ENCODE assay signal across 32 mouse cellular contexts in genomic region chr17:73934281-73934680, GRCm38 (mm10). TPM values are rescaled to one million over a fixed set of nuclear protein-coding genes. Genes with fewer than 3 reads are reported as not detected.
A peak's percentile ranks its signal among the peaks of the same experiment; 100 is the strongest.
DNase-seq lines count a peak whose midpoint lies in the region; TF ChIP-seq lines count a peak whose summit lies in the region.
"Had no signal": no experiment of that assay in that cellular context is flagged by ENCODE, and none has a peak within 500 bp of the region (broad histone marks: within the 10 kb centered on the region; RNA-seq: fewer than 3 reads in every experiment).

No protein-coding gene starts in this region.

- H3K4me1 ChIP-seq in kidney, adult 2 months (ENCODE audit: control insufficient read depth, insufficient read depth, low read length): no peaks in the 10 kb centered on the region
- H3K4me1 ChIP-seq: embryonic facial prominence, embryonic 10.5 days; forebrain, embryonic 10.5 days; heart, embryonic 13.5 days; hindbrain, embryonic 12.5 days; liver, embryonic 15.5 days; lung, embryonic 15.5 days; midbrain, embryonic 15.5 days; neural tube, embryonic 12.5 days had no signal

- H3K27me3 ChIP-seq in kidney, adult 2 months (replicated peaks; ENCODE audit: control insufficient read depth, insufficient read depth, low read length): no peaks in the 10 kb centered on the region
- H3K27me3 ChIP-seq: CH12.LX; heart, embryonic 13.5 days; hindbrain, embryonic 12.5 days; liver, embryonic 15.5 days; lung, embryonic 15.5 days; midbrain, embryonic 15.5 days; neural tube, embryonic 12.5 days; Patski had no signal

- H3K4me3 ChIP-seq in kidney, adult 2 months (ENCODE audit: insufficient read depth, low read depth, low read length): no peak overlapping the region
- H3K4me3 ChIP-seq: embryonic facial prominence, embryonic 10.5 days; forebrain, embryonic 10.5 days; heart, adult 2 months; heart, embryonic 13.5 days; hindbrain, embryonic 12.5 days; limb, embryonic 10.5 days; liver, embryonic 15.5 days; lung, embryonic 15.5 days; midbrain, embryonic 15.5 days; neural tube, embryonic 12.5 days had no signal

- H3K27ac ChIP-seq in kidney, adult 2 months (ENCODE audit: insufficient read depth, low read depth, low read length): no peak overlapping the region
- H3K27ac ChIP-seq: embryonic facial prominence, embryonic 10.5 days; forebrain, embryonic 10.5 days; heart, adult 2 months; heart, embryonic 13.5 days; hindbrain, embryonic 12.5 days; limb, embryonic 10.5 days; liver, embryonic 15.5 days; lung, embryonic 15.5 days; midbrain, embryonic 15.5 days; neural tube, embryonic 12.5 days had no signal

- no peak for TF ChIP-seq CTCF in kidney, adult 2 months (conservative IDR thresholded peaks at IDR 0.05; ENCODE audit: insufficient read depth, insufficient read length, low read depth, low read length)

- WGBS in kidney, adult 2 months: 82% methylated on average over 4 of the region's 4 CpGs

- DNase-seq in layer of hippocampus, adult 11-12 months (ENCODE audit: low spot score): peak; percentile 15
- no peak for DNase-seq in layer of hippocampus, postnatal 14 days (ENCODE audit: low spot score in 2 of 2)
- peak; percentile 68 to 72 for DNase-seq in cerebellum, adult 18-20 months
- peak; percentile 65 for DNase-seq in cerebellum, adult 8-10 months
- DNase-seq in cerebellum, postnatal 36 days: peak; percentile 70 to 75
- DNase-seq in thymus, postnatal 0 days (ENCODE audit: low spot score): no peak
- no peak for DNase-seq in kidney, adult 2 months
- DNase-seq: adrenal gland, postnatal 36 days; B cell, adult 2 months; forebrain, postnatal 0 days; gastrocnemius, postnatal 14 days; heart, adult 2 months; heart, postnatal 14 days; kidney, adult 9 months; kidney, postnatal 25 days; liver; lung, postnatal 36 days; right cerebral cortex, postnatal 25 days; spleen, adult 18-20 months; thymus, postnatal 25 days had no signal

- TF ChIP-seq POLR2A in kidney, adult 2 months (IDR thresholded peaks at IDR 0.05; ENCODE audit: low read depth, low read length): no peak

- H3K36me3 ChIP-seq in kidney, adult 2 months (ENCODE audit: control insufficient read depth, insufficient read depth, low read length): no peaks in the 10 kb centered on the region; the same call in 1 of the 2 replicates
- H3K36me3 ChIP-seq: embryonic facial prominence, embryonic 10.5 days; forebrain, embryonic 10.5 days; G1E; heart, embryonic 13.5 days; hindbrain, embryonic 12.5 days; limb, embryonic 10.5 days; liver, embryonic 15.5 days; lung, embryonic 15.5 days; midbrain, embryonic 15.5 days; neural tube, embryonic 12.5 days had no signal

RNA-seq across cellular contexts. Expression of gene Xdh, which starts 15.7 kb away (rescaled TPM):
- 1 to 10 TPM; 1.1 to 2.1 TPM for total RNA-seq in layer of hippocampus, postnatal 14 days (2021)
- polyA plus RNA-seq in thymus, postnatal 0 days (2015; fragmentation: Nextera tagmentation; extraction: Ambion mirVana): 7.1 and 8.5 TPM in 2 replicates
- 19.2 and 23.4 TPM in 2 replicates for polyA plus RNA-seq in kidney, adult 2 months (2012; rRNA removed)
- polyA plus RNA-seq: G1E had no signal

Comparison
In these comparisons a context has a peak if more than half of its experiments do, and no peak if none do; other contexts are left out.
1. DNase-seq: peak in layer of hippocampus, adult 11-12 months (single experiment), cerebellum, adult 18-20 months (2 of 2), cerebellum, adult 8-10 months (single experiment) and cerebellum, postnatal 36 days (2 of 2); none in layer of hippocampus, postnatal 14 days (0 of 2), thymus, postnatal 0 days (single experiment) and kidney, adult 2 months (single experiment).